Mouse (Mus musculus) midbrain, embryonic 12.5 days (tissue): ENCODE measurements around the gene Kcnc4. TPM values are rescaled to one million over a fixed set of nuclear protein-coding genes. Genes with fewer than 3 reads are reported as not detected.
A peak's percentile ranks its signal among the peaks of the same experiment; 100 is the strongest.

ENCODE experiments used
- ATAC-seq: fragments of 200-750 bp; cut with Nextera tagmentation; 2 replicates; pipeline ENCODE4 v1.8.0; 2017; ENCODE audit warnings: low read depth, moderate TSS enrichment, moderate library complexity; ENCODE audit not compliant: low FRiP score
- H3K27ac ChIP-seq: fragments of 300-500 bp; sonication (generic); replicated peaks from 2 replicates; pipeline ENCODE4 v1.5.1; 2016; ENCODE audit warnings: mild to moderate bottlenecking
- H3K27me3 ChIP-seq: fragments of 300-500 bp; sonication (generic); 2 replicates; pipeline ENCODE4 v1.6.1; 2016; ENCODE audit warnings: mild to moderate bottlenecking
- H3K36me3 ChIP-seq: fragments of 300-500 bp; sonication (generic); 2 replicates; pipeline ENCODE4 v1.6.1; 2016
- H3K4me1 ChIP-seq: fragments of 300-500 bp; sonication (generic); 2 replicates; pipeline ENCODE4 v1.6.1; 2016
- H3K4me2 ChIP-seq: fragments of 300-500 bp; sonication (generic); replicated peaks from 2 replicates; pipeline ENCODE4 v1.6.1; 2016; ENCODE audit warnings: mild to moderate bottlenecking, moderate library complexity
- H3K4me3 ChIP-seq: fragments of 300-500 bp; sonication (generic); 2 replicates; pipeline ENCODE4 v1.5.1; 2016; ENCODE audit warnings: mild to moderate bottlenecking
- H3K9ac ChIP-seq: fragments of 300-500 bp; sonication (generic); replicated peaks from 2 replicates; pipeline ENCODE4 v1.6.1; 2016; ENCODE audit warnings: mild to moderate bottlenecking, moderate library complexity
- H3K9me3 ChIP-seq: fragments of 300-500 bp; sonication (generic); 2 replicates; pipeline ENCODE4 v1.6.1; 2016; ENCODE audit warnings: mild to moderate bottlenecking
- WGBS: fragments of 180-500 bp; shearing (Covaris S2); methylation state at CpG from one replicate; pipeline ENCODE4 v1.1.7; 2016; 5-methylcytosine and 5-hydroxymethylcytosine counted together
- polyA plus RNA-seq: library from polyadenylated mRNA; unstranded; fragments of >200 nt; fragmentation: Nextera tagmentation; extraction: Ambion mirVana; gene quantifications from 2 replicates; pipeline ENCODE4 v1.2.1, GENCODE M21; 2016

Kcnc4 gene
- polyA plus RNA-seq, 1 experiment from 2014 or later = 0.51 TPM

GRCm38 (mm10) chr3:107416541-107417286 is 42.6 kb downstream of the Kcnc4 start:
- H3K27ac ChIP-seq = no peak overlapping the region
- no peak overlapping the region for H3K4me3 ChIP-seq
- peaks cover 17% of the 10 kb centered on the region for H3K4me1 ChIP-seq
- no peaks in the 10 kb centered on the region for H3K27me3 ChIP-seq
- 88% methylated on average over 9 of the region's 9 CpGs for WGBS
- no peak overlapping the region for H3K4me2 ChIP-seq
- H3K9me3 ChIP-seq = no peaks in the 10 kb centered on the region
- ATAC-seq = no peak
- H3K36me3 ChIP-seq = no peaks in the 10 kb centered on the region
- H3K9ac ChIP-seq = no peak overlapping the region

- Histone ChIP-seq H3K27me3 (no peaks in the 10 kb centered on the region), H3K9ac (no peak overlapping the region), H3K27ac (no peak overlapping the region), H3K36me3 (no peaks in the 10 kb centered on the region), H3K4me3 (no peak overlapping the region), H3K9me3 (no peaks in the 10 kb centered on the region), H3K4me1 (peaks cover 24% of the 10 kb centered on the region), H3K4me2 (no peak overlapping the region)
- WGBS = 36% methylated on average over 2 of the region's 2 CpGs
- no peak for ATAC-seq
Observed at GRCm38 (mm10) chr3:107413093-107413492, 46.3 kb downstream of the Kcnc4 start.

GRCm38 (mm10) chr3:107412509-107412908 is 46.8 kb downstream of the Kcnc4 start:
- Histone ChIP-seq H3K27me3 (no peaks in the 10 kb centered on the region), H3K4me2 (no peak overlapping the region), H3K27ac (peak overlapping the region; percentile 66; the same call in 1 of the 2 replicates), H3K4me3 (no peak overlapping the region), H3K9ac (no peak overlapping the region), H3K4me1 (peaks cover 24% of the 10 kb centered on the region), H3K36me3 (no peaks in the 10 kb centered on the region), H3K9me3 (no peaks in the 10 kb centered on the region)
- 80% methylated on average over 8 of the region's 8 CpGs for WGBS
- ATAC-seq = no peak

GRCm38 (mm10) chr3:107411669-107412068 is 47.7 kb downstream of the Kcnc4 start:
- 0 out of 2 replicates have a peak overlapping the region, but pooled peaks have one; percentile 6 for H3K4me2 ChIP-seq
- no peak overlapping the region for H3K9ac ChIP-seq
- H3K4me1 ChIP-seq = peaks cover 24% of the 10 kb centered on the region
- no peak overlapping the region for H3K4me3 ChIP-seq
- H3K27ac ChIP-seq = peak overlapping the region; percentile 66
- 20% methylated on average over 4 of the region's 4 CpGs for WGBS
- H3K36me3 ChIP-seq = no peaks in the 10 kb centered on the region
- H3K27me3 ChIP-seq = no peaks in the 10 kb centered on the region
- peak; percentile 75 for ATAC-seq
- H3K9me3 ChIP-seq = no peaks in the 10 kb centered on the region

- no peak overlapping the region for H3K4me3 ChIP-seq
- no peaks in the 10 kb centered on the region for H3K4me1 ChIP-seq
- no peaks in the 10 kb centered on the region for H3K36me3 ChIP-seq
- no peak overlapping the region for H3K9ac ChIP-seq
- H3K4me2 ChIP-seq = no peak overlapping the region
- H3K27me3 ChIP-seq = no peaks in the 10 kb centered on the region
- WGBS = 92% methylated on average over 7 of the region's 7 CpGs
- H3K27ac ChIP-seq = no peak overlapping the region
- ATAC-seq = no peak
- no peaks in the 10 kb centered on the region for H3K9me3 ChIP-seq
Observed at GRCm38 (mm10) chr3:107401401-107401800, 58.0 kb downstream of the Kcnc4 start.

GRCm38 (mm10) chr3:107399991-107400640 is 59.2 kb downstream of the Kcnc4 start:
- Histone ChIP-seq H3K27me3 (no peaks in the 10 kb centered on the region), H3K4me1 (no peaks in the 10 kb centered on the region), H3K4me2 (no peak overlapping the region), H3K9ac (no peak overlapping the region), H3K4me3 (no peak overlapping the region), H3K27ac (no peak overlapping the region), H3K9me3 (no peaks in the 10 kb centered on the region), H3K36me3 (no peaks in the 10 kb centered on the region)
- WGBS = 79% methylated on average over 5 of the region's 5 CpGs
- no peak for ATAC-seq

GRCm38 (mm10) chr3:107391198-107391597 is 68.2 kb downstream of the Kcnc4 start:
- no peak overlapping the region for H3K9ac ChIP-seq
- 62% methylated on average over 4 of the region's 4 CpGs for WGBS
- no peaks in the 10 kb centered on the region for H3K9me3 ChIP-seq
- no peaks in the 10 kb centered on the region for H3K27me3 ChIP-seq
- no peak overlapping the region for H3K4me3 ChIP-seq
- no peaks in the 10 kb centered on the region for H3K36me3 ChIP-seq
- no peak for ATAC-seq
- no peak overlapping the region for H3K27ac ChIP-seq
- no peak overlapping the region for H3K4me2 ChIP-seq
- no peaks in the 10 kb centered on the region for H3K4me1 ChIP-seq

Other genes starting within 250 kb of the Kcnc4 start
- not detected in 2 replicates for gene Cym, start 237.8 kb downstream of the Kcnc4 start, polyA plus RNA-seq
- not detected in 2 replicates for gene A630076J17Rik, start 228.9 kb downstream of the Kcnc4 start, polyA plus RNA-seq
- not detected in 2 replicates for gene Prok1, start 219.8 kb downstream of the Kcnc4 start, polyA plus RNA-seq
- gene Lamtor5, start 180.7 kb downstream of the Kcnc4 start, polyA plus RNA-seq = 160 and 167 TPM in 2 replicates
- gene Slc16a4, start 168.3 kb downstream of the Kcnc4 start, polyA plus RNA-seq = 3.7 TPM in 2 replicates
- 15.7 and 17.5 TPM in 2 replicates for gene Rbm15, start 125.9 kb downstream of the Kcnc4 start, polyA plus RNA-seq
- 4.2 and 4.5 TPM in 2 replicates for gene Slc6a17, start 58.5 kb upstream of the Kcnc4 start, polyA plus RNA-seq
- not detected in 2 replicates for gene Ubl4b, start 95.5 kb upstream of the Kcnc4 start, polyA plus RNA-seq
- gene Alx3, start 135.5 kb upstream of the Kcnc4 start, polyA plus RNA-seq = 3.3 and 4.5 TPM in 2 replicates
- not detected in 2 replicates for gene Gm10961, start 171.8 kb upstream of the Kcnc4 start, polyA plus RNA-seq
- 123 and 127 TPM in 2 replicates for gene Strip1, start 172.1 kb upstream of the Kcnc4 start, polyA plus RNA-seq
- 143 and 151 TPM in 2 replicates for gene Ahcyl1, start 237.0 kb upstream of the Kcnc4 start, polyA plus RNA-seq